Mouse (Mus musculus) kidney, adult 9 months (tissue): ENCODE measurements around the gene Me3.
A peak's percentile ranks its signal among the peaks of the same experiment; 100 is the strongest.

ENCODE experiments used
- DNase-seq: peaks from one replicate; pipeline ENCODE4 v3.0.0; 2022

Gene Me3

DNA sequence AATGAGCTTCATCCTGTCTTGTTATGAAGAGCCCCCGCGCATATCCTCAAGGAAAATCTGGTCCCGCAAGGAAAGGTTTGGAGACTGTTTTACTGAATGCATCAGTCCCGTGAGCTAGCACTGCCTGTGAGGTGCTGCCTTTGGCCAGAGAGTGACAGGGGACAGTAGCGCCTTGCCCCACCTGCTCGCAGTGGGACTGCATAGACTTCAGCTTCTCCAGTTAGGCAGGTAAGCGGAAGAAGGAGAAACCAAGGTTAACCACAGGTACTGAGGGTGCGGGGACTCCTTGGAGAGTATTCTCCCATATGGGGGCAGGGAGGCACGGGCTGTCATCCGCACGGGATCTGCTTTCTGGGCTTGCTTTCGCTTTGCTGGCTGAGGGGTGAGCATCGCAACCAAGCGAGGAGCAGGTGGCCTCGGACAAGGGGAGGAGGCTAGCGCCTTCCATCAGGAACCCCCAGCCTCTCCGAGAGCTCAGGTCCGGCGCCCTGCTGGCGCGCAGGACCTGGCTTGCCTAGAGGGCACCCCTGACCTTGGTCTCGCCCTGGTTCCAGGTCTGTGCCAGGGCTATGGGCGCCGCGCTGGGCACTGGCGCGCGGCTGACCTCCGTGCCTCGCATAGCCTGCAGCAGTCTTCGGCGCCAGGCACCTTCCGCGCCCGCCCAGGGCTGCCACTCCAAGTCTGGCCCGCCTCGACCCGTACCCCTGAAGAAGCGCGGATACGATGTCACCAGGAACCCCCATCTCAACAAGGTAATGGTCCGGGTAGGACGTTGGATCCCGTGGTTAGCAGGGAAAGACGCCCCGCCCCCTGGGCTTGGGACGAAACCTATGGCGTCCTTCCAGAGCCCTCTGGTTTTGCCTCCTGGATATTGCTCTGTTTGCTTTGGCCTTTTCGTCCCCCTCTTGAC lies at the start of gene Me3:
Gene Me3, plus strand, starts transcription at position 51 of the 910 bp plus-strand sequence.
- peak; percentile 82 for DNase-seq

DNA sequence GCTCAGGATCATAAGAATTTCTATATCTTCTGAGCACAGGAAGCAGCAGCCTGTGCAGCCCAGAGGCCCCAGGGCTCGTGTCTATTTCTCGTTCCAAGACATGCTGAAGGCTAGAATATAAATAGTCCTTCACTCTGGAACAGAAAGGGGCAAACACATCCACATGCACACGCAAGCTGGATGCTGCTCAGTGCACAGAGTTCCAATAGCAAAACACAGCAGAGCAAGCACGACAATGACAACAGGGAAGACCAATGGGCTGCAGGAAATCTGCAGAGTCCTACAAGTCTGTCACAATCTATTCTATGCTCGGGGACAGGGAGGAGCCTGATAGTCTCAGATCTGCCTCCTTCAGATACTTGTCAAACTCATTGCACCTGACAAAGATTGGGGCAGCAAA lies 42.2 kb upstream of the Me3 start:
- DNase-seq = no peak

DNA sequence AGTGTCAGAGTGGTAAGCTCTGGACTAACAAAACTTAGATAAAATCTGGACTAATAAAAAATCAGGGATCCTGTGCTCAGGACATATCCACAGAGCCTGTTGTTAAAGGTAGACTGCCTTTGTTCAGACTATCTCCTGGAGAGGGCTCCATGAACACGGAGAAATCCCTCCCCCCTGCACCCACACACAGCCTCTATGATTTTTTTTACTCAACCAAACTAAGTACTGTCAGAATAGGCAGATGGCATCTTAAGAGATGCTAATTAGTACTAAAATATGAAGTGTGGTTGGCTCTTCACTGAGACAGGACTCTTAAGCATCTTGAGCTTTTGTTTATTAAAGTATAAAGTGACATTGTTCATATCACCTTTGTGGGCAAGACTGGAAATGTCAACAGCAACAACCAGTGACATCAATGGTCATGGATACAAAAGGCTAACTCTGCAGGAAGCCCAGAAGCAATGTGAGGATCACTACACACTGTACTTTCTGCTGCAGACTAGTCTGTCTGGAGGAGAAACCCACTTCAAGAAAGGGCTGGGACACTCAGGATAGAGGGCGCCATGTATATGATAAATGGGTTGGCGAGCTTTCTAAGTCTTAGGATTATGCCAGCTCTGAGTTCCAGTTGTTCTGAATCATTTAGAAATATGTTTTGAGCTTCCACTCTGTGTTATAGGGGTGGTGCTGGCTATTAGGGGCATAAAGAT lies 41.5 kb upstream of the Me3 start:
- no peak for DNase-seq

GRCm38 (mm10) chr7:89595813-89596212 lies 36.4 kb upstream of the Me3 start:
- no peak for DNase-seq

- DNase-seq = no peak
Observed at GRCm38 (mm10) chr7:89605589-89606536, 26.3 kb upstream of the Me3 start.

DNA sequence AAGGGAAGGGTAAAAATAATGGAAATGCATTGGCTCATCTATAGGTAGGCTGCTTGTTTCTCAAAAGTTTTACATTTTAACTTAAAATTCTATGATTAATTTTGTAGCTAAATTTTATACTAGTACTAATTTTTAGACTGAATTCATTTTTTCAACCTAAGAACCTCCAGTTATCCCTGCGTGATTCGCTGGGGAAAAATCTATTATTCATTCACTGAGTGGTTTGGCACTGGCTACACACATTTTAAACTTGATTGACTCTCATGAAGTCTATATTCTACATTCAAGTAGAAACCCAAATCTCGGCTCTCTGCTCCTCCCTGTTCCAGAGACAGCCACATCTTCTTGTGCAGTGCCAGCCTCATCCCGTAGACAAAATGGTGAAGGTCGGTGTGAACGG lies 24.9 kb upstream of the Me3 start:
- DNase-seq = no peak

DNA sequence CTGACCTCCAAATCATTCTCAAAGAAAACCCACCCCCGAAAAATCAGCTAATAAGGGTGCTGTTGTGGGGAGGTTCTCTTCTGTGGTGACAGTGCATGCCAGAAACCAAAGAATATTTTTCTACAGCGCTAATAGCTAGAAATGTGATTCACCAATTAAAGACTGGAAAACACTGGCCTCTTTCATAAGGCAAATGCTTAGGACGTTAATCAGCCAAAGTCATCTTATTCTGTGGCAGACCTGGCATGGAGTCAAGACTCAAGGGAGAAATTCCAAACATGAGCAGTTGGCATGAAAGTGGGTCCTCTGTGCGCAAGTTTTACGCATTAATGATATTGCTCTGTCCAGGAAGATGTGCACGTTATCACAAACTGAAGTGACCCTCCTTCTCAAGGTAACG lies 21.0 kb upstream of the Me3 start:
- DNase-seq = no peak

DNA sequence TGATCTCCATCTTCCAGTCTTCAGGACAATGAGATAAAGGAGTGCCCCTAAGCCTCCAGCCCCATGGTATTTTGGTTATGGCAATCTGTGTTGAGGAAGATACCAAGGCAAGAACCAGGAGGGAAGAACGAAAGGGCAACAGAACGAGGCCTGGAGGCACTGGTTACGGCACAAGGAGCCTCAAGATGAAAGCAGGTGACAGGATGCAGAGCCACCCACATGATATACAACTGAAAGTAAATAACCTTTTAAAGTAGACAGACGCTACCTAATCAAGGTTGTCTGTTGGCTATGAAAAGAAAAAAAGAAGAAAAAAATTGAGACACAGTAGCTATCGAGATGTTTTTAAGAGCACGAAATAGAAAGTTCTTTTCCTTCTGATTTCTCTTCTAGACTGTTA lies 16.0 kb upstream of the Me3 start:
- no peak for DNase-seq

DNA sequence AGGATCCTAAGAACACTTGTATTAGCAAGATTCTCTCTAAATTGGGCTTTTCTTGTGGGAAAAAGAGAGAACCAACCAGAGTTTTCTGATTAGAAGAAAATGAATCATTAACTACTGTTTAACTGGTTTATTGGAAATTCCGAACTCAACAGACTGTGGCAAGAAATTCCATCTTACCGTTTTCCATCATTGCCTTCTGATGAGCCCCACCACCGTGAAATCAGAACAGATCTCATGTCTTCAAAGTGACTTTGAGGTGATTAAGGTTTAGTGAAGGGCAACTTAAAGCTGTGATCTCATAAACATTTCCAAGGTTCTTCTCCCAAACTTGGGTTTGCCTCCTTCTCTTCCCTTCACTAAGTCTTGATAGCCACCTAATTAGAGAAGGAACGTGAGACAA lies 8.9 kb upstream of the Me3 start:
- peak; percentile 30 for DNase-seq

DNA sequence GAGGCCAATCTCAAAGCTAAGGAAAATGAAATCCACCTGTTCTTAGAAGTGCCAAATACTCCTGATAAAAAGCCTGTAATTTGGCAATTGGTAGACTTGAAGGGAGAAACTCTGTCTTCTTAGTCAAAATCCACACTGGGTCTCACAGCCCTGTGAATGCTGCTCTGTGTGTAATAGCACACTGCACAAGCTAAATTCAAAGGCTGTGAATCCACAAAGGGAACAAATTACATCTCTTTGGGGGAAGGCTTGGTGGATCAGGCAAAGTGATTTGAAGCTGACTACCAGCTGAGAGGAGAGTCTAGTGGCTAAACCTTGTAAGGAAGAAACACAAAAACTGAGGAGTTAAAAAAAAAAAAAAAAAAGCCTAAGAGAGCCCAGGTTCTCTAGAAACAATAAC lies 4.8 kb upstream of the Me3 start:
- no peak for DNase-seq

DNA sequence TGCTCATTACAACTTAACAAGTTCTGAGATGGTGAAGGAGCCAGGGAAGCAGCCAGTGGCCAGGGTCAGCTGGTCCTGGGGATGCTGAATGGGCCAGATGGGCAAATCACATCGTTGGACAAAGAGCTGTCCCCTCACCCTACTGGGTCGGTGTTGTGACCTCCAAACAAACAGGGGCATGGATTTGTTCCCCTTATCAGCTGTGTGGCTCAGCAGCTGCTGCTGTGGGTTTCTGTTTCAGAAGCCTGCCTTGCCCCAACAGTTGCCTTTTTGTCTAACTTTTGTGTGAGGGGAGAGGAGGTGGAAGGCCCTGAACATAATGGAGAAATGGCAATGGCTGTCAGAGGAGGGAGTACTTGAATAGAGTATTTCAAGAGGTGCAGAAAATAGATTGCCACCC lies 4.2 kb upstream of the Me3 start:
- no peak for DNase-seq

GRCm38 (mm10) chr7:89629006-89629405 lies 3.2 kb upstream of the Me3 start:
- no peak for DNase-seq

DNA sequence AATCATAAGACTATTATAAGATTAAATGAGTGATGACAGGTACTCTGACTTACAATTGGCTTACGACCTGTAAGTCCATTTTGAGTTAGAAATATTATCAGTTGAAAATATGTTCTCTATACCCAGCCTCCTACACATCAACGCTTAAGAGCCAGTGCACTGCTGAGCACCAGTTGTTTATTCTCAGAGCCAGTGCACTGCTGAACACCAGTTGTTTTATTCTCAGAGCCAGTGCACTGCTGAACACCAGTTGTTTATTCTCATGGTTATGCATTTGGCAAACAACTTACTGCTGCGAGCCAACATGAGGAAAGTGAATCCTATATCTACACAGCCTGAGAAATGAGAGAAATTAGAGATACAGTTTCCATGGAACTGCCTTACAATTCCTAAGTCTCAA lies 2.3 kb upstream of the Me3 start:
- DNase-seq = no peak

DNA sequence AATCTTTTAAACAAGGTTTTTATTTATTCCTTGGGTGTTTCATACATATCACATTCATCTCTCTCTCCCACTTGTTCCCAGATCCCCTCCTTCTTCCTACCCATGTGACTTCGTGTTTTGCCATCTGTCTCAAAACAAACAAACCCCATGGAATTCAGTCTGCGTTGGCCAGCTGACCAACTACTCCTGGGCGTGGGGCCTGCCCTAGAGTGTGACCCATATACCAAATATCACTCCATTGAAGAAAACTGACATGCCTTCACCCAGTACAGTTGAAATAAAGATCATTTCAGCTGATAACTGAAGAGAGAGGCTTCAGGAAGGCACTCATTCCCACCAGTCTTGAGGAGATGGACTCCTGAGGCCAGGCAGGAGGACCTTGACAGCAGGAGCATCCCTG lies 1.4 kb upstream of the Me3 start:
- no peak for DNase-seq

GRCm38 (mm10) chr7:89640533-89640932 lies 8.3 kb downstream of the Me3 start:
- DNase-seq = no peak

- no peak for DNase-seq
Observed at GRCm38 (mm10) chr7:89640944-89641661, 8.9 kb downstream of the Me3 start.

DNA sequence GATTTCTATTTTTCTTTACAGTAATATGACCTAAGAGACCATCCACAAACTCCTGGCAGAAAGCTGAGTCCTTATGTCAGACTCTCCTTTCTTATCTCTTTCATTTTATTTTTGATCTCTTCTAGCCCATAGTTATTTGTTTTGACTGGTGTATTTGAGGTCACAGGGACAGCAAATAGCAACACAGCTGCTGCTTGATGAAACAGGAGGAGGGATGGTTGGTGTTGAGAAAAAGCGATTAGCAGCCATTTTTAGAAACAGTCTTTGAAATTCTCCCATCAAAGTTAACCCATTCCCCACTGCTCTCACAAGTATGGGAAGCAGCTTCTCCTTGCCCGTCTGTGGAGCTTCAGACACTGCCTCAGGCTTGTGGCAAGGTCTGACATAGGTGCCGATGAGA lies 12.8 kb downstream of the Me3 start:
- no peak for DNase-seq

- DNase-seq = no peak
Observed at GRCm38 (mm10) chr7:89647864-89648263, 15.7 kb downstream of the Me3 start.

DNA sequence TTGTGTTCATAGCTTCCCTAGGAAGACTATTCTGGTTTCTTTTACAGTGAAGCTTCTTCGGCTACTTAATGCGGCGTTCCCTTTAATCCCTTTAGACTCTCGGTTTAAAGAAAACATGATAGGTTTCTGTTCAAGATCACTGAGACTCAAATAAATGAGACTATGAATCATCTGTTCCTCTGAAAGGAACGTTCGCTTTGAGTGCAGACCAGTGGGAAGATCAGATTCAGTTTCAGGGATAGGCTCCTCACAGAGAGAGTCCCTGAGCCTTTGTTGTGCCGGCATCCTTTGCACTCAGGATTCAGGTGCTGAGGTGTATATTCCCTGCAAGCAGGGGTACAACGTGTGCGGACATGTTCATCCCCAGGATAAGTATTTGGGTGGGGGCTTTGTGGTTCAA lies 25.0 kb downstream of the Me3 start:
- DNase-seq = no peak

DNA sequence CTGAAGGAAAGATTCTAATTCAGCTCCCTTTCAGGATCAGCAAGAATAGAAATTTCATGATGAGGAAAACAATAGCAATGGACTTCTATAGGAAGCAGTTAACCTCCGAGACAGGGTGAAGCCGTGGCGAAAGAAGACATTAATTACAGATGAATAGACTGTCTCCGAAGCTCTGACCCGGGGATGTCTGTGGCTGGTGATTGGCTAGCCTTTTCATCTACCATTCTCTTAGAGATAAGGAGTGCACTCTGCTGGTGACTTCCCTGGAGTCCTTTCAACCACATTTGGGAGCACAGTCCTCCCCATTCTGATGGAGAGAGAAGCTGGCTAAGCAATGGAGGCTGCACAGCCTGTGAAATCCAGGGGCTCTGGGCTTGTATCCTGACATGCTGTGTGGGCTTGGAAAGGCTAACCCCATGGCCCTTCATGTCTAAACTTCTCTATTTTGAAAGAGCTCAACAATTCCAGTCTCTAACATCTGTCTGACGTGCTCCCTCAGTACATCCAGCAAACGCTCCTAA lies 25.6 kb downstream of the Me3 start:
- no peak for DNase-seq

GRCm38 (mm10) chr7:89664197-89664596 lies 32.0 kb downstream of the Me3 start:
- no peak for DNase-seq

GRCm38 (mm10) chr7:89666361-89666760 lies 34.2 kb downstream of the Me3 start:
- DNase-seq = no peak
